ENCODE assay signal across 11 mouse cellular contexts in genomic region chr12:105733370-105734159, GRCm38 (mm10).
"Had no signal": no experiment of that assay in that cellular context is flagged by ENCODE, and none has a peak within 500 bp of the region (broad histone marks: within the 10 kb centered on the region; RNA-seq: fewer than 3 reads in every experiment).

No protein-coding gene starts in this region.

- H3K4me1 ChIP-seq: limb, embryonic 15.5 days; lung, embryonic 15.5 days had no signal

- H3K9me3 ChIP-seq: kidney, embryonic 15.5 days; limb, embryonic 15.5 days; lung, embryonic 15.5 days; midbrain, embryonic 12.5 days had no signal

- H3K27me3 ChIP-seq: kidney, embryonic 15.5 days; limb, embryonic 15.5 days; liver, embryonic 12.5 days; lung, embryonic 15.5 days; midbrain, embryonic 12.5 days had no signal

- H3K4me3 ChIP-seq: kidney, embryonic 15.5 days; left cerebral cortex, adult 2 months; limb, embryonic 15.5 days; liver, embryonic 12.5 days; lung, embryonic 15.5 days; midbrain, embryonic 12.5 days had no signal

- H3K36me3 ChIP-seq: kidney, embryonic 15.5 days; limb, embryonic 15.5 days; liver, embryonic 12.5 days; lung, embryonic 15.5 days; midbrain, embryonic 12.5 days had no signal

- ATAC-seq: liver, embryonic 12.5 days had no signal

- DNase-seq: kidney, adult 2 months; kidney, postnatal 25 days; right cerebral cortex, adult 18-20 months; right cerebral cortex, postnatal 25 days; thymus, postnatal 36 days had no signal

- H3K4me2 ChIP-seq: kidney, embryonic 15.5 days; limb, embryonic 15.5 days; liver, embryonic 12.5 days; lung, embryonic 15.5 days; midbrain, embryonic 12.5 days had no signal

- H3K27ac ChIP-seq: kidney, embryonic 15.5 days; left cerebral cortex, adult 2 months; limb, embryonic 15.5 days; liver, embryonic 12.5 days; lung, embryonic 15.5 days; midbrain, embryonic 12.5 days had no signal

- H3K9ac ChIP-seq: kidney, embryonic 15.5 days; limb, embryonic 15.5 days; liver, embryonic 12.5 days; lung, embryonic 15.5 days; midbrain, embryonic 12.5 days had no signal
